Mouse (Mus musculus) bone marrow, adult 2 months (tissue): ENCODE data around the gene Zfp385a.
A peak's percentile ranks its signal among the peaks of the same experiment; 100 is the strongest.

Source experiments
- CTCF ChIP-seq: fragments of 200-500 bp; IDR thresholded peaks from 2 replicates; pipeline ENCODE4 v1.5.1; 2011; ENCODE audit warnings: low read length, control low read depth; ENCODE audit not compliant: control insufficient read depth, insufficient read depth
- POLR2A ChIP-seq: fragments of 200-500 bp; IDR thresholded peaks from 2 replicates; pipeline ENCODE4 v1.6.1; 2011; ENCODE audit warnings: low read depth, mild to moderate bottlenecking, control low read depth, low read length, borderline replicate concordance; ENCODE audit not compliant: control insufficient read depth

GRCm38 (mm10) chr15:103305070-103305678, 34.7 kb downstream of the Zfp385a start:
- TF ChIP-seq CTCF (no peak), POLR2A (peak; percentile 52; the same call in 1 of the 2 replicates)
